Mouse (Mus musculus) neural tube, embryonic 11.5 days (tissue): Measurements from ENCODE around the gene Tepsin. TPM values are rescaled to one million over a fixed set of nuclear protein-coding genes. Genes with fewer than 3 reads are reported as not detected.

ENCODE experiments used
- ATAC-seq: fragments of 200-750 bp; cut with Nextera tagmentation; 2 replicates; pipeline ENCODE4 v1.8.0; 2017; ENCODE audit warnings: moderate number of reproducible peaks, mild to moderate bottlenecking, moderate TSS enrichment, moderate library complexity; ENCODE audit not compliant: insufficient read depth, low FRiP score, low TSS enrichment
- DNase-seq: peaks from one replicate; pipeline ENCODE4 v3.0.0-alpha.2; 2015; ENCODE audit warnings: low spot score
- H3K27ac ChIP-seq: fragments of 300-500 bp; sonication (generic); 2 replicates; pipeline ENCODE4 v1.5.1; 2014; ENCODE audit warnings: low read depth, mild to moderate bottlenecking, low read length
- H3K27me3 ChIP-seq: fragments of 300-500 bp; sonication (generic); 2 replicates; pipeline ENCODE4 v1.6.1; 2014; ENCODE audit warnings: mild to moderate bottlenecking, low read length, mixed read lengths; ENCODE audit not compliant: control insufficient read depth, insufficient read depth
- H3K36me3 ChIP-seq: fragments of 300-500 bp; sonication (generic); 2 replicates; pipeline ENCODE4 v1.6.1; 2014; ENCODE audit warnings: mild to moderate bottlenecking, low read length, moderate library complexity, mixed read lengths; ENCODE audit not compliant: control insufficient read depth, insufficient read depth
- H3K4me1 ChIP-seq: fragments of 300-500 bp; sonication (generic); 2 replicates; pipeline ENCODE4 v1.6.1; 2014; ENCODE audit warnings: low read length, mixed read lengths; ENCODE audit not compliant: control insufficient read depth, insufficient read depth
- H3K4me2 ChIP-seq: fragments of 300-500 bp; sonication (generic); 2 replicates; pipeline ENCODE4 v1.6.1; 2014; ENCODE audit warnings: low read depth, mild to moderate bottlenecking, moderate library complexity
- H3K4me3 ChIP-seq: fragments of 300-500 bp; sonication (generic); 2 replicates; pipeline ENCODE4 v1.5.1; 2014; ENCODE audit warnings: low read depth, low read length
- H3K9ac ChIP-seq: fragments of 300-500 bp; sonication (generic); 2 replicates; pipeline ENCODE4 v1.6.1; 2014; ENCODE audit warnings: mild to moderate bottlenecking, low read length
- H3K9me3 ChIP-seq: fragments of 300-500 bp; sonication (generic); 2 replicates; pipeline ENCODE4 v1.6.1; 2016; ENCODE audit warnings: low read length; ENCODE audit not compliant: control insufficient read depth
- WGBS: fragments of 180-500 bp; shearing (Covaris S2); extraction: QIAGEN DNeasy Blood & Tissue Kit; methylation state at CpG from one replicate; pipeline ENCODE4 v1.1.7; 2014; 5-methylcytosine and 5-hydroxymethylcytosine counted together
- polyA plus RNA-seq: library from polyadenylated mRNA; unstranded; fragments of >200 nt; fragmentation: Nextera tagmentation; extraction: Ambion mirVana; gene quantifications from 2 replicates; pipeline ENCODE4 v1.2.1, GENCODE M21; 2014

The Tepsin gene
- polyA plus RNA-seq, result 16.9 and 18.8 TPM in 2 replicates

DNA sequence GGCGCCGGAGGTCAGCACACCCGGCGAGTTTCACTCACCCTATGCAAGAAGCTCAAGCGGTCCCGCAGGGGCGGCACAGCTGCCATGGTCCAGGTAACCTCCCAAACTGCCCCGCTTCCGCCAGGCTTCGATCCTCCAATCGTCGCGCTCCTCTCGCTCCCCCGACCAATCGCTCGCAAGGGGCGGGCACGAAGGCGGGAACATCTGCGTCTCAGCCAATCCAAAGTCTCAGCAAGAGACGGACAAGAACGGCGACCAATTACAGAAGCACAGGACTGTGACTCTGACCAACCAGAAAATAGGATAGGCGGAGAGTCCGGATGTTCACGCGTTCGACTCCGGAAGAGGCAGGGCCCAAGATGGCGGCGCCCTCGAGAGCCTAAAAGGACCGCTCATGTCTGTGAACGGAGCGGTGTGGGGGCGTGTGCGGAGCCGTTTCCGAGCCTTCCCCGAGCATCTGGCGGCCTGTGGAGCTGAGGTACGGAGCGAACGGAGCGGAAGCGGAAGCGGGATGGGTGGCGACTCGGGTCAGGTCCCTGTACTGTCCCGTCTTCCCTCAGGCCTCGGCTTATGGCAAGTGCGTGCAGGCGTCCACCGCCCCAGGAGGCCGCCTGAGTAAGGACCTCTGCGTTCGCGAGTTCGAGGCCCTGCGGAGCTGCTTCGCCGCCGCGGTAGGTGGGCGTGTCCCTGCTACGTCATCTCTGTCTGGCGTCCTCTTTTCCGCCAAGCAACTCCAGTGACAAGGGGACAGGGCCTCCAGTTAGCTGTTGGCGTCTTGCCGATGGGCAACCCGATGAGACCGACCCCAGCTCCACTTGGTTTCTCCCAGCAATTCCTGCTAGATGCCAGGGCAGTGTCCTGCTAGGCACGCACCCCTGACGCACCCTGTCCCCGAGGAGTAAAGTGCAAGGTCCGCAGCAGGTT, at the start of gene Tepsin, which contains the start of gene Ndufaf8:
Gene Tepsin (minus strand): TSS at position 144 of the 924 bp plus-strand sequence.
Gene Ndufaf8 (plus strand): TSS at position 341 of the 924 bp plus-strand sequence.
- Histone ChIP-seq H3K4me2 (peak within 1 kb of the TSS; percentile 78), H3K4me3 (peak within 1 kb of the TSS; percentile 84), H3K4me1 (peaks cover 10% of the 10 kb centered on the region), H3K27me3 (no peaks in the 10 kb centered on the region), H3K9me3 (no peaks in the 10 kb centered on the region), H3K9ac (peak within 1 kb of the TSS; percentile 80), H3K27ac (peak within 1 kb of the TSS; percentile 91), H3K36me3 (no peaks in the 10 kb centered on the region; the same call in 1 of the 2 replicates)
- ATAC-seq, result peak; percentile 98
- DNase-seq, result peak; percentile 97
- WGBS, result under 1% methylated on average over 77 of the region's 77 CpGs

DNA sequence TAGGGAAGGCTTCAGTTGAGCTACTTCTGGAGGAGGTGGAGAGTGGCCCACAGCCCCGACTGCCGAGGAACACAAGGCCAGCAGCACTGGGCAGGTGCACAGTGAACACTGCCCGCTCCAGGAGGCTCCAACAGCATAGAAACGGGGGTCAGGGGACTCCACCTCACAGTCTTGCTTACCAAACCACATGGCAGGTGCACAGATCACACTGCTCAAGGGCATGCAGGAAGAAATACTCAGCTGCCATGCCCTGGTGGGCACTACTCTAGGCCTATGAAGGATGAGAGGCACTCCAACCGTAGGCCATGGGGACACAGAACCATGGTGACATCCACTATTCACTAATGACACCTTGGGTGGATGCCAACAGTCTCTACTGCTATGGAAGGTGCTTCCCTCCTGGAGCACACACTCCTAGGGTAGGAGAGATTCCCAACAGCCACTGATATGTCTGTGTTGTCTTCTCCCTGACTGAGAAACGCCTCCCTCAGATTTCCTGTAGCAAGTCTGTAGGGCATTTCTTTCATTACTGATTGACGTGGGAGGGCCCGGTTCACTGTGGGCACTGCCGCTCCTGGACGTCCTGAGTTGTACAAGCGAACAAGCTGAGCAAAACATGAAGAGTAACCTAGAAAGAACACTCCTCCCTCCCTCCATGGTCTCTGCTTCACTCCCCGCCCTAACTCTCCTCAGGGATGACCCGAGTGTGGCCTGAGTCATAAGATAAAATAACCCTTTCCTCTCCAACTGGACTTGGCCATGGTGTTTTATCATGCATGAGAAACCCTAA, 45.4 kb upstream of the Tepsin start:
- no peaks in the 10 kb centered on the region for H3K4me1 ChIP-seq
- DNase-seq, result no peak
- H3K36me3 ChIP-seq, result no peaks in the 10 kb centered on the region; the same call in 1 of the 2 replicates
- H3K27ac ChIP-seq, result no peak overlapping the region
- H3K4me2 ChIP-seq, result no peak overlapping the region
- H3K9ac ChIP-seq, result no peak overlapping the region
- H3K27me3 ChIP-seq, result no peaks in the 10 kb centered on the region
- WGBS, result 82% methylated on average over 13 of the region's 13 CpGs
- no peaks in the 10 kb centered on the region for H3K9me3 ChIP-seq
- H3K4me3 ChIP-seq, result no peak overlapping the region
- no peak for ATAC-seq

DNA sequence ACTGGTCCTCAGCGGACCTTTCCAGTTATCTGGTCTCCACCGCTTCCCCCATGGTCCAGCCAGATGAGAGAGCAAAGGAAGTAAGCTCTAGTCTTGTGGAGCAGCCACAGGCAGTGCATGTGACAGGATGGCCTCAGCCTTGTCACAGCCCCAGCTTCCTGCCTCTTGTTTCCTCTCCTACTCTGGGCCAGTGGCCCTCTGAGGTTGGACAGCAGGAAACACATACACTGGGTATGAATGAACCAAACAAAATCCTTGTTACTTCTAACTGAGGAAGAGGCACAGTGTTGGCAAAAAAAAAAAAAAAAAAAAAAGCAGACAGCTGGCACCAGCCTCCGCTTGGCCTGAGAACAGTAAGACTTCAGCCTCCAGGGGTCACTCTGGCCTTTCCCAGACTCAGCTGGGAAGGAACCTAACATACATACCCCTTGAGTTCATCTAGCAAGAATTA, 44.1 kb upstream of the Tepsin start:
- H3K9me3 ChIP-seq, result no peaks in the 10 kb centered on the region
- no peak overlapping the region for H3K4me2 ChIP-seq
- 60% methylated on average over 3 of the region's 3 CpGs for WGBS
- H3K27ac ChIP-seq, result no peak overlapping the region
- DNase-seq (no peak), ATAC-seq (no peak)
- H3K36me3 ChIP-seq, result no peaks in the 10 kb centered on the region; the same call in 1 of the 2 replicates
- no peak overlapping the region for H3K4me3 ChIP-seq
- no peaks in the 10 kb centered on the region; the same call in 1 of the 2 replicates for H3K4me1 ChIP-seq
- H3K27me3 ChIP-seq, result no peaks in the 10 kb centered on the region
- no peak overlapping the region for H3K9ac ChIP-seq

DNA sequence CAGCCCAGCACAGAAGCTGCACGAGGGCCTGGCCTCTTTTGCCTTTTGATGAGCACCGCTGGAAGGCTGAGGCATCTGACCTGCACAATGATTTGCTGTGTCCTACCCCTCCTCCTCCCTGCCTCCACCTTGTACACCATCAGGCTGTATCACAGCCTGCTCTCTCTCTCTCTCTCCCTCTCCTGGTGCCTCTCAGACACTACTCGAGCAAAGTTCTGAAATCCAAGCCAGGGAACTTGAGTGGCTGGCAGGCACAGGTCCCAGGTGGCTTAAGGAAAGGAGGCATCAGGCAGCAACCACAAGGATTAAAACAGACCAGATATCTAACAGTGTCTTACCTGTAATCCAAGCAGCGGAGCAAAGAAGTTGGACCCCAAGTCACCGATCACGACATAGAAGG, 41.7 kb upstream of the Tepsin start:
- WGBS, result 78% methylated on average over 6 of the region's 6 CpGs
- H3K9me3 ChIP-seq, result no peaks in the 10 kb centered on the region
- H3K36me3 ChIP-seq, result no peaks in the 10 kb centered on the region; the same call in 1 of the 2 replicates
- no peaks in the 10 kb centered on the region; the same call in none of the 2 replicates for H3K4me1 ChIP-seq
- ATAC-seq, result no peak
- no peaks in the 10 kb centered on the region for H3K27me3 ChIP-seq
- H3K9ac ChIP-seq, result no peak overlapping the region
- no peak overlapping the region for H3K4me2 ChIP-seq
- no peak for DNase-seq
- no peak overlapping the region for H3K4me3 ChIP-seq
- no peak overlapping the region for H3K27ac ChIP-seq

DNA sequence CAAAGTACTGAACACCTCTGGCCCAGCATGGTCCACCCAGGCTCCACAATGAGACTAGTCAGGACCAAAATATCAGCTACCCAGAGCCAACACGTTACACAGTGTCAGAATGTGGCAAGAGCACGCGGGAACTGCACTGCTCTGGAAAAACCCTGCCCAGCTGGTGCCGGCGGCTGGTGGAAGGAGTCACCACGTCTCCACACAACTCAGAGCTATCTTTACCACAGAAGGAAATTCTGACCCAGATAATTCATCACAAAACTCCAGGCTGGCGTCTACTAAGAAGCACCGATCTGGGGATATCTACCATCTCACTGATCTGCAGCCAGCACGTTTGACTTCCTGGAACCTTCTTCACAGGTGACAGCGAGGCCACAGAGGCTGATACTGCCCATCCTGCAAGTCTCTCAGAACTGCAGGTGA, 40.8 kb upstream of the Tepsin start:
- no peaks in the 10 kb centered on the region for H3K9me3 ChIP-seq
- H3K4me3 ChIP-seq, result no peak overlapping the region
- H3K4me2 ChIP-seq, result no peak overlapping the region
- no peak overlapping the region for H3K27ac ChIP-seq
- no peaks in the 10 kb centered on the region; the same call in 1 of the 2 replicates for H3K36me3 ChIP-seq
- H3K9ac ChIP-seq, result no peak overlapping the region
- no peak for ATAC-seq
- DNase-seq, result no peak
- H3K4me1 ChIP-seq, result no peaks in the 10 kb centered on the region; the same call in none of the 2 replicates
- H3K27me3 ChIP-seq, result no peaks in the 10 kb centered on the region
- 92% methylated on average over 10 of the region's 10 CpGs for WGBS

DNA sequence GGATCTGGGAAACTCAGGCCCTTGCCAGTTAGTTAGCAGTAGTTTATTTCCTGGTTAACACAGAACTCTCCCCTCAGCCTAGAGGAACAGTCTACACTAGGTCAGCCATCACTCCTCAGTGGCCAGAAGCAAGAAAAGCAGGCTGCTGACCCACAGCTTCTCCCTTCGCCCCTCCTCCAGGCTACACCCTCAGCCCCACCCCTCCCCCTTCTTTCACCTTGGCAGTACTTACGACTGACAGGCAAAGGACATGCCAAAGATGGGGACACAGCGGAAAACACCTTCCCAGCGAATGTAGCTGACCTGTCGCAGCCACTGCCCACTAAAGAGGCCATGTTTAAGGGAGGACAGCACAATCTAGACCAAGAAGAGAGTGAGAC, 39.1 kb upstream of the Tepsin start:
- Histone ChIP-seq H3K4me2 (no peak overlapping the region), H3K27ac (no peak overlapping the region)
- DNase-seq, result no peak

DNA sequence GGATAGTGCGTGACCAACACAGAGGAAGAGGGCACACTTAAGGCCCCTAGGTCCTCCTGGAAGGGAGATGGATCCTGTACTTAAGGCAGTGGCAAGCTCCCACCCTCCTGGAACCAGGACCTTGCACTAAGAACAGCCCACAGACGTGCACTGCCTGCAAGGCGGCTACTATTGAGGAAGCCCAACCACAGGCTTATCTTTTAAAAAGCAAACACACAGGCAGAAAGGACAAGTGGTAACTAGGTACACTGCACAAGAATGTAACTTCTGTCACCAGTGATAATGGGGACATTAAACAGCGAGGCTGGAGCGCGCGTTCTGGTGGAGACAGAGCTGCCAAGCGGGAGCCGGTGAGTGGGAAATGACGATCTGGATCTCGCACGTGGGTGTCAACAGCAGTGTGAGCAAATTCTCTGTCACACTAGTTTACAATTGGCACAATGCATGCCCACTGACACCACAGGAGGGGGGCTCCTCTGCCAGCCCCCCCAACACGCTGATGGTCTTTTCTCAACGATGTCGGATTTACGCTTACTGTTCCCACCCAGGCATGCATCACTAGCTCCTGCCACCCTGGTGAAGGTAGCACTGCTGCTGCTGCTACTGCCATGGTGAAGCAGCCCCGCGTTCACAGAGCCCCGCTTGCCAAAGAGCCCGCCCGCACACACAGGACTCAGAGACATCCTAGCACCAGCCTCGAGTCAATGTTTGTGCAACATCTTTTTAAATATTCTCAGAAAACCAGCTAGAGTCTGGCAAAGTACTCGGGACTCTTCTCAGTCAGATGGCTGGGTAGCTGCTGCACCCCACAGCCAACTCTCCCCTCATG, 38.5 kb upstream of the Tepsin start:
- WGBS, result 65% methylated on average over 23 of the region's 23 CpGs
- DNase-seq (no peak), ATAC-seq (no peak)
- Histone ChIP-seq H3K27ac (no peak overlapping the region), H3K9ac (no peak overlapping the region), H3K4me2 (no peak overlapping the region), H3K4me3 (no peak overlapping the region), H3K27me3 (no peaks in the 10 kb centered on the region), H3K9me3 (no peaks in the 10 kb centered on the region), H3K36me3 (no peaks in the 10 kb centered on the region; the same call in 1 of the 2 replicates), H3K4me1 (no peaks in the 10 kb centered on the region; the same call in none of the 2 replicates)

More for the DNA sequence above, 39.1 kb upstream of the Tepsin start:
- H3K27me3 ChIP-seq, result no peaks in the 10 kb centered on the region
- ATAC-seq, result no peak
- H3K36me3 ChIP-seq, result no peaks in the 10 kb centered on the region; the same call in 1 of the 2 replicates
- H3K4me1 ChIP-seq, result no peaks in the 10 kb centered on the region; the same call in none of the 2 replicates
- no peaks in the 10 kb centered on the region for H3K9me3 ChIP-seq
- WGBS, result 47% methylated on average over 5 of the region's 5 CpGs
- no peak overlapping the region for H3K9ac ChIP-seq
- no peak overlapping the region for H3K4me3 ChIP-seq

DNA sequence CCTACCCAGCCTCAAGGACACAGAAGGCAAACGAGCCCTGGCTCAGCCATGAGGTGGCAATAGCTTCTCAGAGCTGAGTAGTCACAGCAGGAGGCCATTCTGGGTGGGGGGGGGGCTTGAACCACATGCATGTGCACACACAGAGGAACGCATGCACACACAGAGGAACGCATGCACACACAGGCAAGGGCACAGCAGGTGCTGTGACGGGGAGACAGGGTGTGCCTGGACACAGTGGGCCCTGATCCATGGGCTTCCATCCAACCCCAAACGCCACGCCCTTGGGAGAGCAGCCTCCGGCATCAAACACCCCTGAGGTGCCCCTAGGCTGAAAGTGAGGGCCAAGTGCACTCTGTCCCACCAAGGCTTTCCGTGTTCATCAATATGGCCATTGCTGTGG, 37.7 kb upstream of the Tepsin start:
- no peak overlapping the region; the same call in 1 of the 2 replicates for H3K9ac ChIP-seq
- DNase-seq (no peak), ATAC-seq (no peak)
- no peak overlapping the region for H3K4me3 ChIP-seq
- H3K4me2 ChIP-seq, result no peak overlapping the region
- no peaks in the 10 kb centered on the region; the same call in 1 of the 2 replicates for H3K36me3 ChIP-seq
- H3K9me3 ChIP-seq, result no peaks in the 10 kb centered on the region
- H3K27me3 ChIP-seq, result no peaks in the 10 kb centered on the region
- H3K4me1 ChIP-seq, result no peaks in the 10 kb centered on the region; the same call in none of the 2 replicates
- H3K27ac ChIP-seq, result no peak overlapping the region
- 86% methylated on average over 8 of the region's 8 CpGs for WGBS
